Mouse (Mus musculus) urinary bladder, adult 18-20 months (tissue): Measurements from ENCODE around the gene Mrps5.

Experiments used
- DNase-seq, 2 experiments: peaks; one replicate each; pipeline ENCODE4 v3.0.0; 2022; ENCODE audit warnings: low spot score in 2 of 2, mixed read lengths in 2 of 2

Mrps5 gene

DNA sequence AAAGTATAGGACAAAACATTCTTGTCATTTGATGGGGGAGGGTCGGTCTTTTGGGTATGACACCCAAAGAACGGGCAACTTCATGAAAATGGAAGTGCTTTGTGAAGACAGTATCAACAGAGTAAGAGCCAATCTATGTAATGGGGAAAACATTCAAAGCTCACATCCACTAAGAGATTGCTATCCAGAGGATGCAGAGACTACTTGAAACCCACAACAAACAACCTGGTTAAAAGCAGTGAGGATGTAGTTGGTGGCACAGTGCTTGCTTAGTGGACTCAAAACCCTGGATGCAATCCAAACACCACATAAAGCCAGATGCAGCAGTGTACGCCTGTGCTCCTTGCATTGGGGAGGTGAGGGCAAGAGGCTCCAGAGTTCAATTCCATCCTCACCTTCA lies 32.3 kb downstream of the Mrps5 start:
- no peak for DNase-seq

DNA sequence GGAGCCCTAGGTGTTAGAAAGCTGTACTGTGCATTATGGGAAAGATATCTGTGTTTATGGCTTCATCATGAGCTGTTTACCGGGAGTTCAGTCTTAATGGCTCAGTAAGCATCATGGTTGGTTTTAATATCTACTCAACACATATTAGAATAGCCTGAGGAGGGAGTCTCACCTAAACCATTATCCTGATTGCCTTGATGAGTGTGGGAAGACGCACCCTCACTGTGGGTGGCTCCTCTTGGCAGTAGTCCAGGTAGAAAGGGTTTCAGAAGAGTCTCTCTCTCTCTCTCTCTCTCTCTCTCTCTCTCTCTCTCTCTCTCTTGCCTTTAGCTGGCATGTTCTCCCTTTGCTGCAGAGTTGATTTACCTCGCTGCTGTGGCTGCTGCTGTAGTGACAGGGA lies 35.0 kb downstream of the Mrps5 start:
- DNase-seq, result no peak

DNA sequence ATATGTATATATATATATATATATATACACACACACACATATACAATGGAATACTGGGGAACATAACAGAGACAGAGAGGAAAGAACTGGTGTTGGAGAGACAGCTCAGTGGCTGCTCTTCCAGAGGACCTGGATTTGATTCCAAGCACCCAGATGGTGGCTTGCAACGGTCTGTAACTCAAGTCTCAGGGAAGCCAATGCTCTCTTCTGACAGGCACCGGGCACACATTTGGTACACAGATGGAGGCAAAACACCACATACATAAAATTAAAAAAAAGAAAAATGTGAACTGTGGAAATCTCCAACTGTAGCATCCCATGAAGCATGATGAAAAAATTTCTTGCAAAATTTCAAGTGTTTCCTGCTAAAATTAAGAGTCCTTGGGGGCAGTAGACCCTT lies 37.8 kb downstream of the Mrps5 start:
- no peak for DNase-seq

DNA sequence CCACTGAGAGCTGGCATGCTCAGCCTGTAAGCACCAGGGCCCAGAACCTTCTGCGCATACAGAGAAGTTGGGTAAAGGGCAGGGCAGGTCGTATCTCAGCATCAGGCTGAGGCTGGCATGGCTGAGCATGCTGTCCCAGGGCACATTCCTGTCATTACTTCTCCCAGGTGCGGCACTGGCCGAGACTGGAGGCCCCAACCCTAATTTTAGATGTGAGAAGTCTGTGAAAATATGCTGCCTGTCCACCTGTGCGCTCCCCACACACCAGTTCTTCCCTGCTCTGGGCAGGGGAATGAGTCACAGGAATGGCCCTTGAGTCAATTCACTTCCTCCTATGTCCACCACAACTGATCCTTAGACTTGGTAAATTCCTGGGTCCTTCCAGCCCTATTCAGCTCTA lies 38.6 kb downstream of the Mrps5 start:
- peak in 1 of 2 experiments; percentile 84 for DNase-seq

DNA sequence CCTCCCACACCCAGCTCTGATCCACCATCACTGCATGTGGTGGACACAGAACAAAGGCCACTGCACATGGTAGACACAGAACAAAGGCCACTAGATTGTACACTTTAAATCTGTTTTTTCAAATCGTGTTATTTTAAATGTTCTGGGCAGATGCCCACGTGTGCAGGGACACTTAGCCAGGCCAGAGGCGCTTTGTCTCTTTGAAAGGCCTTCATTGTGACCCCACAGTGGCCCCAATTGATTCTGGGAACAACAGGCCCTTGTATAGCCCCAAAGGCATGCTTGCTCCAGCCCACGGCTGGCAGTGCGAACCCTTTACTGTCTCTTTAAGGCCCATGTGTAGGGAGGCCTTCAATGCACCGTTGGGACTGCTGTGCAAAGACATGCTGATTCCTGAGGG lies 40.3 kb downstream of the Mrps5 start:
- DNase-seq, result no peak

DNA sequence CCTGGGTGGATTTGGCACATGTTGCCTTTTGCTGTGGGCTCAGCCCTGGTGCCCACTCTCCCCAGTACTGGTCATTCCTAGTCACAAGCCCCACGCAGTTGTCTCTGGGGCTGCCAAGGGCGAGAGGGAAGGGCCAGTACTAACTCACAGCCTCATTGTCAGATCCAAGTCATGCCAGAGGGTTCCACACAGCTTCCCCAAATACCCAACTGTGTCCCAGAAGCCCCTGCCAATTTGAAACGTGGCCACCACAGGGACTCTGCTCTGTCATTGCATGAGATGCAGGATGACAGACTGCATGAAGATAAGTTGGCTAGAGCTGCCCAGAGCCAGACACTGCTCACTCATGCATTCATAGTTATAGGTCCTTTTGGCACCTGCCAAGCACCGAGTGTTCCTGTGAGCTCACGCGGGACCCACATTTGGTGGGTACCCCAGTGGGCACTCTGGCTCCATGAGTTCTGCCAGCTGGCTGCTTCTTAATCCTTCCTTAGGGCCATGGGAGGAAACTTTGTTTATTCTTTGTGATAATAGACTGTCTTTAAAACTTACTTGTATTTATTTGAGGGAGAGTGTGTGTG lies 41.1 kb downstream of the Mrps5 start:
- no peak for DNase-seq

DNA sequence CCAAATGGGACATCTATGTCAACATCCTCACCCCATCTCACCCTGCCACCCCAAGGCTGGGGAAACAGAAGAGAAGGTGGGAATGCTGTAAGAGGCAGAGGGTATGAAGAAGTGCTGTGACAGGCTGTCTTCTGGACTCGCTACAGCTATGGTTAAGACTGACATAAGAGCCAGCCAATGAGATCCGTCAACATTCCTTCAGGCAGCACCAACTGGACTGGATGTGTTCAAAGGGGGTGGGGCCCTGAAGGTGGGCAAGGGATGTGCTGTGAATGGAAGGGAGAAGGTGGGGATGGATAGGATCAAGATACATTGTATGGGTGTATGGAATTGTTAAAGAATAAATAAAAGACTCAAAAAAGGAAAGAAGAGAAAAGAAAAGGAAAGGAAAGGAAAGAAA lies 45.6 kb downstream of the Mrps5 start:
- DNase-seq, result no peak

DNA sequence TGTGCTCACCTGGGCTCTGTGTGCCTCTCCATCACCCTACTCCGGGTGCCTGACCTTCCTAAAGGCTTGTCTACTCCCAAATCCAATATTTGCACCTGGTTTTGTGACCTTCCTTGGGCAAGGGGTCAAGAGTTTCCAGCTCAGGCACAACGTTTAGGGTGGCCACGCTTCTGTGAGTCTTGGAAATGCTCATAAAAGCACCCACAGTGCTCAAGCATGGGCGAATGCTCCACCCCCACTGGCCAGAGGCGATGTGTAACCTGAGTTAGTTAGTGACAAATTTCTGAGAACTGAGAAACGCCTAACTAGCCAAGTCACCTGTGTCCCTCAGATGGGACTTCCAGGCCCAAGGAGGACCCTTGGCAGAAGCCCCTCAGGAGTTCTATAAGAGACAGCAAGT lies 48.6 kb downstream of the Mrps5 start:
- DNase-seq, result no peak

DNA sequence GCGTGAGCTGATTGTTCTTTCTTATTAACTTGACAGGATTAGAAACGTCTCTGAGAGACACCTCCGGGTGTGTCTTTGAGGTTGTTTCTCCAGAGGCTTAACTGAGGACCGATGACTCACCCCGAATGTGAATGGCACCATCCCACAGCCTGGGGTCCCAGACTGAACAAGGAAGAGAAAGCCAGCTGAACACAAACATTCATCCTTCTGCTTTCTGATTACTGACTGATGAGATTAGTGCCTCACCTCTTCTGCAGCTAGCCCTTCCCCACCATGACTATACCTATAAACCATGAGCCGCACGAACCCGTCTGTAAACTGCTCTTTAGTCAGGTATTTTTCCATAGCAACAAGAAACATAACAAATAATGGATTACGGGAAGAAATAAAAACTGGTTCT lies 52.0 kb downstream of the Mrps5 start:
- DNase-seq, result peak in 1 of 2 experiments; percentile 20

DNA sequence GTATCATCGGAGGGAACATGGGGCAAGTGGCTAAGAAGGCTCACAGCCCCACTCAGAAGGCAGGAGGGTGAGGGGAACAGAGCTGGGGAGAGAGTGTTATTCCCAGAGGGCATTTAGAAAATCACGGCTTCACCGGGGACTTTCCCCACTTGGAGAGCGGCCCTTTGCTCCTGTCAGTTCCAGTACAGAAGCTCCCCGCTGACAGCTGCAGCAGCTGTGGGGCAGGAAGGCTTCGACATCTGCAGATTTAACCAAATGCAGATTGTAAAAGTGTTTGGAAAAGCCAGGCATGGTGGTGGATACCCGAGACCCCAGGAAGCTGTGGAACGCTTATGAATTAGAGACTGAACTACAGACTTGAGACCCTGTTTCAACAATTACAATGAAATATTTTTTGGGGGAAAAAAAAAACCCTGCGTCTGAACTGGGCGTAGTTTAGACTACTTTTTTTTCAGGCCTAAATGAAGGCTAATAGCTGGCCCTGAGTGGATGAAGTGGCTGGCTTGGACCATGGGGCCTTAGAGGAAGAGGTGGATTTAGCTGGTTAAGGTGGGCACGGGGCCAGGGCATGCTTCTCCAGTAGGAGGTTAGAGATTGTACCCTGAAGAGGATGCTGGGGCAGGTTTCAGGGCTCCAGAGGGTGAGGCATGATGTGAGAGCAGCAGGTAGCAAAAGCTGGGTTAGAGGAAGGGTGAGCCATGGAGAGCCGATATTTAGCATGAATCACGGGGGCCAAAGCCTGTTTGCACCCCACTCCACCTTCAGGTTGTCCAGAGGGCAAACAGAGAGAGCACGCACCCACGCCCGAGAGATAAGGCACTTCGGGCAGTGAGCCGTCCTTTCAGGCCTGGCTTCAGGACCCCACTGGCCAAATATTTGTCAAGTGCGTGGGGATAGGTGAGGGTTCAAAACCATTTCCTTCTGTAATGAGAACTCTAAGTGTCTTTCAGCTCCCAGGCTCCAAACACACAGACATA lies 57.0 kb downstream of the Mrps5 start:
- peak in 1 of 2 experiments; percentile 78 for DNase-seq

DNA sequence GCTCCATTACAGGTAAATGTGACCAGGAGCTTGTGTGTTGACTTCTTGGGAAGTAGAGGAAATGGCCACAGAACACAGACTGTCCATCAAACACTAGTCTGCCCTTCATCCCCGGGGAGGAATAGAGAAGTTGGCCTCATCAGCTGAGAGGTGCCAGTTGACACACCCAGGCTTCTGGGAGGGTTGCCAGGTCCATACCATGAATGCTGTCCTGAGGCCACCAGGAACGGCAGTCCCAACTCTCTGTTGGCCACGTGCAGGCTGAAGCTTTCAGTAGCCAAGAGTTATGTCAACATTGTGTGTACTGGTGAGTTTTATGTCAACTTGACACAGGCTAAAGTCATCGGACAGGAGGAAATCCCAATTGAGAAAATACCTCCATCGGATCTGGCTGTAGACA lies 59.9 kb downstream of the Mrps5 start:
- peak in 1 of 2 experiments; percentile 32 for DNase-seq

DNA sequence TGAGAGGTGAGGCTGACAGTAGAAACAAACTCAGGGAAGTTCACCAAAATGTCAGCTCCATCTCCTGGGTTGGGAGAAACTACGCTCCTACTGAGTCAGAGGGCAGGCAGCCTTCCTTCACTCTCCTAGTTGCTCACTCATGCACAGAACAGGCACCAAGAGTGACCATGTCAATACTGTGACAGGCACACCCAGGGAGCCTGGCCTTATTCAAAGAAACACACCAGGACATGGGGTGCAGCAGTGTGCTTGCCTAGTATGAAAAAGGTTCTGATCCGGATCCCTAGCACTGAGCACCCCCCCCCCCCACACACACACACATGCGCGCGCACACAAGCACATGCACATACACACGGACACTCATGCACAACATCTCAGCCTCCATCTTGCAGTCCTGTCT lies 61.1 kb downstream of the Mrps5 start:
- DNase-seq, result no peak

DNA sequence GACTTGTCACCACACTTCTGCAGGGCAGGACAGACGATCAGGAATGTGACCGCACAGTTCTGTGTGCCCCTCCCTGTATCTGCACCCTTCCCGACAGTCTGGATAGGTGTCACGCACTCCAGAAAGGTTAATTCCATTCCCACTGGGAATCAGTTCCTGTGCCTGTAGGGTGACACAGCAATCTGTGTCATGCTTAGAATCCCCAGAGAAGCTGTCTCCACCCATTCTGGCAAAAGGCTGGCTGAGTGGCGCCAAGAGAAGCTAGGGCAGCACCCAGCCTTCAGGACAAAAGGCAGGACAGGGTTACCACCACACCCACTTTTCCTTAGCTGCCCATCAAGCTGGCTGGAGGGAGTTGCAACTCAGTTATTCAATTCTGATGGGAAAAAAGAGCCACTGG lies 62.9 kb downstream of the Mrps5 start:
- DNase-seq, result no peak

DNA sequence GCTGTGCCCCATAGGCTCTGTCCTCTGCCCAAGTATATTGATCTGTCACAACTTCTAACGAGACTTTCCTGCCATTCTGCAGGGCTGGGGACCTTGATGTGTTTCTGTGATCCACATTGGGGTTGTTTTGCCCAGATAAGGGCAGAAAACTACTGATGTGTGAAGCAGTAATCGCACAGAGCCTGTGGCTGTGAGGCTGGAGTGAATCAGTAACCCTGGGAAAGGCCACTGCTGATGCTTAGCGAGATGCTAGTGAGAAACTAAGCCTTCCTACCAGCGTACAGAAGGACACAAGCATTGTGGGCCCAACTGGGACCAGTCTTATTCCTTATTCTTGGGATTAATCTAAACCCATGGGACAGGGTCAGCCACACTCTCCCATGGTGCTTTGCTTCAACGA lies 64.6 kb downstream of the Mrps5 start:
- no peak for DNase-seq

DNA sequence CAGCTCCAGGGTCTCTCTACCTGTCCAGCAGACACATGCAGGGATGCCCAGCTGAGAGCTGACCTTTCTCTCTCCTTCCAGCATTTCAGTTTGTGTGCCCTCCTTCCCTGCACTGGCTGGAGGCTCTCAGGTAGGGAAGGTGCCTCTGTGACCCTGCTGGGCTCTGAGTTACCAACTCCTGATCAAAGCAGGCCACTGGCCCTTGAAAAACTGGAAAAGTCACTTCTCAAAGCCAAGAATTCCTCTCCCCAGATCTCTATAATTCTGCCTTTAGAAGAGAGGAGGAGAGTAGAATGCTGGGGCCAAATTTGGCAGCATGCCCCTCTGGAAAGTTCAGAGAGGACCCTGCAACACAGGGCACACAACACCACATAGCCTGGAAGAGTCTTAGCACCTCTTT lies 65.3 kb downstream of the Mrps5 start:
- DNase-seq, result no peak

DNA sequence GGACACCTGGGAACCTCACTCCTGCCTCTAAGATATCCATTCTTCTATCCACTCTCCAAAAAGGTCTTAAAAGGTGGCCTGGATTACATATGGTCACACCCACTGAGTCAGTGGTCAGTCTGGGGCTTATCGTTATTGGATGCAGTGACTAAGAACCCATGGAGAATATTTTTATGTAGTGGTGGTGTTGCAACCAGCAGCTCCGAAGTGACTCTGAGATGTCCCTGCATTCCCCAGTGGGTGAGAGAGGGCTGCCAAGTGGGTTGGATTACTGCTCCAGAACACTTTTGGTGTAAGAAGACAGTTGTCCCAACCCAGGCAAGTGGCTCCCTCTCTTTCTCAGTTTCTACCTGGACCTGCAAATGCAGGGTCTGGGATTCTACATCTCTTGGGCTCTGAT lies 65.8 kb downstream of the Mrps5 start:
- DNase-seq, result no peak

DNA sequence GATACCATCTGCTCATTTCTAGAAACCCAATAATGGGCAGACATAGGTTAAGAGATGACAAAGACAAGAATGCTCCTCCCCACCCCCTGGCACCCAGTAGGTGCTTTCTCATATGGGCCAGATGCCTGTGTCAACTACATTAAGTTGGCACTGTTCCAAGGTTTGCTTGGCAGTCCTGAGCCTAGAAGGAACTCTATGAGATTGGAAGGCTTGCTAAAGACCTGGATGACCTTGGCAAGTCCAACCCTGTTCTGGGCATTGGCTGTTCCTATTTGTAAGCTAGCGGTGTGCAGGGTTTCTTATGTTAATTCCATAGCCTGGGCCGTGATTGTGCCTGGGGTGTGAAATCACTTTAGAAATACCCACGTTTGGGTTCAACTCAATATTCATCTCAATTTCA lies 67.8 kb downstream of the Mrps5 start:
- no peak for DNase-seq

DNA sequence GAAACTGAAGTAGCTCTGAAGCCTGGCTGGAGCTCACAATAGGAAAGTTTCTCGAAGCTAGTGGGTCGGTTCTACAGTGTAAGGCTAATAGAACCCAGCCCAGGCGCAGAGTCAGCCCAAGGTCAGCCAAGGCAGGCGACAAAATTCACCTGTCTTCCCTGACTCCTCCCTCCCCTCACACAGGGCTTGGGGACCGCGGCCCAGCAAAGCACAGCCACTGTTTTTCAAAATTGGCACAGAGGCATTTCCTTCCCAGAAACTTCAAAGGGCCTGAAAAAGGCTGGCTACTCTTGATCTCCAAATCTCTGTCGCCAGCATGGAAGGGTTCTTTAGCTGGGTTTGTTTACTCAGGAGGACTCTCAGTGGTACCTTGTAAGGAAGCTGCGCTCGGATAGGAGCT lies 68.4 kb downstream of the Mrps5 start:
- DNase-seq, result no peak

DNA sequence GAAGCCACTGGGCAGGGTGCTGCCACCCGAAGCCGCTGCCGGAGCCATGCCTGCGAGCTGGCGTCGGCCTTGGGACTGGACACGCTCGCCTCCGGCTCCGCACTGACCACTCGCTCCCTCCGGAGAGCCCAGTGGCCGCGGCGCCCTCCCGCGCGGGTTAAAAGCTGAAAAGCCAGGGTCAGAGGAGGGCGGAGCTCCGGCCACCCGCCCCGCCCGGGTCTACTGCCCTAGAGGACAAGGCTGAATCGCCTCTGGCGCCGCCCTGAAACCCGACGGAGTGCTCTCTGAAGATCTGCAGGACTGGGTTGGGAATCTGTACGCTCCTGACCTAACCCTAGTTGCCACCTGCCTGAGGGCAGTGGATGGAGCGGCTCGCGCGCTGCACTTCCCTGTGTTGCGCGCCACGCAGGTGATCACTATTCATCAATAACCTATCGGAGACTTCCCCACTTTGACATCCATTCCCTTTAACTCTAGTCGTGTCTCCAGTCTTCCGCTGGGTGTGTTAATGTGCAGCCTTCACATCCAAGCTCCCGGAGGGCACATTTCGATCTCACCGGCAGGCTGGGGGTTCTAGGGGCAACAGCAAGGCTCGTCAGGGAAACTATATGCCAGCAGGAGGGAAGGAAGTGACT lies 69.2 kb downstream of the Mrps5 start, which contains the start of gene Mal:
Gene Mal, minus strand, starts transcription at position 610 of the 635 bp plus-strand sequence.
- DNase-seq, result peak; percentile 74 to 78
